Mouse (Mus musculus) cerebellum, adult 9-10 months (tissue): Measurements from ENCODE around the gene Map4k2.

ENCODE experiments used
- DNase-seq: peaks from one replicate; pipeline ENCODE4 v3.0.0; 2022

Gene Map4k2

DNA sequence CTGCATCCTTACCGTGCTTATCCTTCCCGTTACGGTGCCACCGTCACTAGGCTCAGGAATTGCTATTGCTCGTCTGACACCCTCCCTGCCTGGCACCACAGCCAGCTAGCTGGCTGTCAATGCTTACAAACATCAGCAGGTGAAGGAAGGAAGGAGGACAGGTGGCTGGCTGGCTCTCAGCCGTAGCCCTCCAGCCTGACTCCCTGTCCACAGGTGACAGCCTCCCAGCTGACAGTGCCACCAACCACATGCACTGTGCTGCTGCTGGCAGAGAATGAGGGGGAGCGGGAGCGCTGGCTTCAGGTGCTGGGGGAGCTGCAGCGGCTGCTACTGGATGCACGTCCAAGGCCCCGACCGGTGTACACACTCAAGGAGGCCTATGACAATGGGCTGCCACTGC, 22.8 kb upstream of the Map4k2 start:
- no peak for DNase-seq

DNA sequence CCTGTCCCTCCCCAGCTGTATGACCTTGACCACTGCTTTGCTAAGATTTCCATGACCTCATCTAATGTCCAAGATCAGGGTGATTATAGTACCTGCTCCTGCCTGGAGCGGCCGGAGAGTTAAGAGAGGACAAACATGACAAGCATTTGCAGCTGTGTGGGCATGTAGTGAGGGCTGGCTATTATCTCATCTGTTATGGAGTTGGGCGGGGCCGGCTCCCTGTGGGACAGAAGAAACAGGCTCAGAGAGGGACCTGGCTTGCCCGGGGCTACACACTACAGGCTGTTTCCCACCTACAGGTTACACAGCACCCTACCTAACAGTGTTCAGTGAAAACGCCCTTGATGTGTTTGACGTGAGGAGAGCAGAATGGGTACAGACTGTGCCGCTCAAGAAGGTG, 19.6 kb upstream of the Map4k2 start:
- DNase-seq = no peak

DNA sequence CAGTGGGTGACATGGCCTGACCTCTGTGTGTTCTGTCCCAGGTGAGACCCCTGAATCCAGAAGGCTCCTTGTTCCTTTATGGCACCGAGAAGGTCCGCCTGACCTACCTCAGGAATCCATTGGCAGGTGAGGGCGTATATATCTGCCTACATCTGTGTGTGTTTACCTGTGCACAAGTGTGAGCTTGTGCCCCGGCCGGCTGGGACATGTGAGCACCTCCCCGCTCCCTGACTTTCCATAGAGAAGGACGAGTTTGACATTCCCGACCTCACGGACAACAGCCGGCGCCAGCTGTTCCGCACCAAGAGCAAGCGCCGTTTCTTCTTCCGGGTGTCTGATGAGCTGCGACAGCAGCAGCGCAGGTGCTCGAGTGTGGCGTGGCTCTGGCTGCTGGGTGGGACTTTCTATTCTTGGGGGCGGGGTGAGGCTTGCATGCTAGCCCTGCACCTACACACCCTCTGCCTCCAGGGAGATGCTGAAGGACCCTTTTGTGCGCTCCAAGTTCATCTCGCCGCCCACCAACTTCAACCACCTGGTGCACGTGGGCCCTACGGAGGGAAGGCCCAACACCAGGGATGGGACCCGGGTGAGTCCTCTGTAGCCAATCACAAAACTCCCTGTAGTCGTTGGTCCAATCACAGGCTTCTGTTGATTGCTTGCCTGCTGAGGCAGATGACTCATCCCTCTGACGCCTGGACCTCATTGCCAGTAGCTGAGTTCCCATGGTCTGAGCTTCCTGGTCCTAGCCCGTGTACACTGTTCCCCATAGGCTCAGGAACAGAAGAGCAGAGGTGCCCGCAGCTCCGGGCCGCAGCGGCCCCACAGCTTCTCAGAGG, 18.9 kb upstream of the Map4k2 start:
- no peak for DNase-seq

DNA sequence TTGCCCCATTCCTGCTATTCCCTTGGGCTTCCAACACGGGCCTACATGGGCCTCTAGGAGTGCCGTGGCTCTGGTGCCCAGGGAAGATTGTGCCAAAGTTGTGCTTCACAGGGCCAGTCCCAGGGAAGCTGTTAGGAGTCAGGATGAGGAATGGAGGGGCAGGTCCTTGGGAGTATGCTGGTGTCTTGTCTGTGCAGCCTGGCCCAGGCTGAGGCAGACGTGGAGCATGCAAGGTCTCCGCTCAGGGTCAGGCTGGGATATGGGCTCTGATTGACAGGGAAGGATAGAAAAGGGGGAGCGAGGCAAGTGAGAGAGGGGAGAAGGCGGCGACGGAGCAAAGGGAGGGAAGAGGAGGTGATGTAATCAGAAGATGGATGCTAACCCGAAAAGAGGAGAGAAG, 16.2 kb upstream of the Map4k2 start:
- DNase-seq = no peak

DNA sequence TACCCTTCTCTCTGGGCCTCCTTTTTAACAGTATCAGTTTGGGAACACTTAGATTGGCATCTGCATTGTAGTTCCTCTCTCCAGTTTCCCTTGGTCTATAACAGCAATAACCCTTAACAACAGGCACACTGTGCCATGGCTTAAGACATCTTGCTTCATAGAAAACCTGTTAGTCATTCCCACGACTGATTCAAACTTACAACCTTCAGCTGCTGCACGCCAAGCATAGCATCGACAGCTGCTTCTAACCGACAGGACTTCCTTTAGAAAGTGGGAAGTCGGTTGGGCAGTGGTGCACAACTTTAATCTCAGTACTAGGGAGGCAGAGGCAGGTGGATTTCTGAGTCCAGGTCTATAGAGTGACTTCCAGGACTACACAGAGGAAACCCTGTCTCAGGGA, 9.8 kb upstream of the Map4k2 start:
- DNase-seq = no peak

DNA sequence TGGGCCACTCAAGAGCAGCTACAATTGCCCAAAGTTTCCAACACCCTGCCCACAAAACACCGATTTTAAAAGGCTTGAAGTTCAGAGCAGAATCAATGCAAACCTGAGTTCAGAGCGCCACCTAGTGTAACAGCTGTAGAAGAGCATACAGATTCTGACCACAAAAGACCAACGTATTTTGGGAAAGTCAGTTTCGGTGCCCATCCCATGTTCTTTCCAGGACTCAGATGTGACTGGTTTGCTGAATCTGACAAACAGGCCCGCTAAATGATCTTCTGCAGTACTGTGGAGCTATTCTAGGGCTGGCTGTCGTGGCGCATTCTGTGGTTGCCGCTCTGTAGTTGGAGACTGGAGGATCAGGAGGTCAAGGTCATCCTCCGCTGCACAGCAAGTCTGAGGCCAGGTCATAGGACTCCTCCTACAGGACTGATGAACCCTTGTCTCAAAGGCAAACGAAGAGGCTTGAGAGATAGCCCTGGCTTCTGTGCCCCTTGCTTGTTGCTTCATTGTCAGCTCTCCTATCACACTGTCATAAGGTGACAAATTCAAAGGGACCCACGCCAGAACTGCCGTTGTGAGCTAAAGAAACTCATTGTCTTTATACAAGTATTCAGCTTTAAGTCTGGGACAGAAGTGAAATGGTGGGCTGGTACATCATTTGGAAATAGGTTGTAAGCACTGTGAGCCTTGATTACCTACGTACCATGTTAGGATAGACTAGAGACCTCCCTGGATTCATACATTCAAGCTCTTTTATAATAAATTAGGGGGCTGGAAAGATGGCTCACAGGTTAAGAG, 9.0 kb upstream of the Map4k2 start:
- DNase-seq = peak; percentile 72

DNA sequence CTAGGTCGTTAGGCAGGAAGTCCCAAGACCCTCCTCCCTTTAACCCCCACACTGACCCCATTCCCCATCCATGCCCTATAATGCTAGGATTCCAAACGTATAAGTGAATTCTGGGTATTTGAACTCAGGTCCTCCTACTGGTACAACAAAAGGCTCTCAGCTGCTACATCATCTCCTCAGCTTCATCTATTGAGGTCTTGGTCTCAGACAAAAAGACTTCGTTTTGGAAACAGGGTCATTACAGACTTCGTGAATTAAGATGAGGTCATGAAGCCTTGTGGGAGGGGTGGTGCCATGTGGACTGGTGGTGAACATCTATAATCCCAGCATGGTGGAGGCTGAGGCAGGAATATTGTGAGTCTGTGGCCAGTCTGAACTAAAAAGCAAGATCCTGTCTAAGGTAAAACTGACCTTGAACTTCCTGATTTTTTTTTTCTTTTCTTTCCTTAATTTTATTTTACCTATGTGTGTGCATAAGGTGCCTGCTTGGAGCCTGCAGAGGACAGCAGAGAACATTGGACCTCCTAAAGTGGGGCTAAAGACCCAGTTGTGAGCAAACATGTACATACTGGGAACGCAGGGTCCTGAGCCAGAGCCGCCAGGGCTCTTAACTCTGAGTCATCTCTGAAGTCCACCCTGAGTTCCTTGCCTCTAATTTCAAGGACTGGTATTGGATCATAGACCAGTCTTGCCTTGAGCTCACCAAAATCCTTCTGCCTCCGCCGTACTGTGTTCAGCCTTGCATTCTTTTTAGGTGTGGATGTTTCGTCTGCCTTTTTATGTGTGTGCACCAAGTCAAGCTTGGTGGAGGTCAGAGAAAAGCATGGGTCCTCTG, 7.0 kb upstream of the Map4k2 start:
- DNase-seq = peak; percentile 57

DNA sequence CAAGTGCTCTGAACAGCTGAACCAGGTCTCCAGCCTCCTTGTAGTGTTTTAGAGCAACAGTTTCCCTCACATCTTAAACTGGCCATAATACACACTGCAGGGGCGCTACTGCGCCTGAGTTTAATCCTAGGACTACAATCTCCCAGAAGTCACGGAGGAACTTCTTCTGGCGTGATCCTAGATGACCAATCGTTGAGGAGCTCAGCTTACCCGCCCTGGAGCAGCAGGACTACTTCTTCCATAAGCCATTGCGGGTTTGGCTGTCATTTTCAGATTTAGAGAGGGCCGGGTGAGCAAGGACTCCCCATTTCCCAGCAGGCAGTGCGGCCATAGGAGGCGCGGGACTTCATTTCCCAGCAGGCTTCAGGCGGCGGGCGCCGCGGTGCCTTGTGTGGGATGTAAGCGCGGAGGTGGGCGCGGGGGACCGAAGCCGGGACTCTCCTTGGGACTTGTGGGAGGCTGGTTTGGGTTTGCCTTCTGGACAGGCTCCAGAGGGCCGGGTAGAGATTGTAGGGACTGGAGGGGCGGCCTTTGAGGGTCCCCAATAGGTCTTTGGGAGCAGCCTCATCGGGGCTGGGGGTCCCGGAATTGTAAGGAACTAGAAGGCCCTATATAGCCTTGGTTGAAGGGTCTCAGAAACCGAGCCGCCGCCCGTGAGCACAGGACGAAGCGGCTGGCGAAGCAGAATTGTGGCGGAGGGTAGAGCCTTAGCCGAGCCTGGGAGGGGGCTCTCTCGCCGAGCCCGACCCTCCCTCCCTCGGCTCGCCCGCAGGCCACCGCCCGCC, 6.1 kb upstream of the Map4k2 start, which contains the start of gene Men1:
TSS of gene Men1 (plus strand) at position 307 of the 785 bp plus-strand sequence.
- peak; percentile 96 for DNase-seq

DNA sequence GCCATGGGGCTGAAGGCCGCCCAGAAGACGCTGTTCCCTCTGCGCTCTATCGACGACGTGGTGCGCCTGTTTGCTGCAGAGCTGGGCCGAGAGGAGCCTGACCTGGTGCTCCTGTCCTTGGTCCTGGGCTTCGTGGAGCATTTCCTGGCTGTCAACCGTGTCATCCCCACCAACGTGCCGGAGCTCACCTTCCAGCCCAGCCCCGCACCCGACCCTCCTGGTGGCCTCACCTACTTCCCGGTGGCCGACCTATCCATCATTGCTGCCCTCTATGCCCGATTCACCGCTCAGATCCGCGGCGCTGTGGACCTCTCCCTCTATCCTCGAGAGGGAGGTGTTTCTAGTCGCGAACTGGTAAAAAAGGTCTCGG, 5.5 kb upstream of the Map4k2 start:
- peak; percentile 54 for DNase-seq

DNA sequence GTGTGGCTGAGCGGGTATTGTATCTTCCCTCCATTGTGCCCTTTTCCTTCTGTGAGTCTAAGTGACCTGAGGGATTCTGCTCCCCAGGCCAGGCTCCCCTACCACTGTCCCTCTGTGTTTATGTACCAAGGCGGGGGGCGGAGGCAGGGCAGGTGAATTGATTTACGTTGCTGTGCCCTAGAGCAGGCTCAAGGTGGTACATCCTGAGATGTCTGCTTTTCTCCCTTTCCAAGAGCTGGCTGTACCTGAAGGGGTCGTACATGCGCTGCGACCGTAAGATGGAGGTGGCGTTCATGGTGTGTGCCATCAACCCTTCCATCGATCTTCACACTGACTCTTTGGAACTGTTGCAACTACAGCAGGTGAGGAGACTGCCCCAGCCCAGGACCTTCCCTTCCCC, 4.0 kb upstream of the Map4k2 start:
- peak; percentile 55 for DNase-seq

DNA sequence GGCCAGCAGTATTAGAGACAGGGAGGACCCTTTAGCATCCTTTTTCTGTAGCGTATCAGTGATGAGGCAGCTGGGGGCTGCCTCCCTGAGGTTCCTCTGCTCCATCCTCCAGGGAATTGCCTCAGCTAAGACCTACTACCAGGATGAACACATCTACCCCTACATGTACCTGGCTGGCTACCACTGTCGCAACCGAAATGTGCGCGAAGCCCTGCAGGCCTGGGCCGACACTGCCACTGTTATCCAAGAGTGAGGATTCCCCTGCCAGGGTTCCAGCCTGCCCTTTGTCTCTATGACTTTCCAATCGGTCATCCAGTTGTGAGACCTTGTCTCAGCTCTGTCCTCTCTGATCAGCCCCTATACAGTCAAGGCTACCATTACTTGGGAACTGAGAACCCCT, 2.8 kb upstream of the Map4k2 start:
- DNase-seq = no peak

DNA sequence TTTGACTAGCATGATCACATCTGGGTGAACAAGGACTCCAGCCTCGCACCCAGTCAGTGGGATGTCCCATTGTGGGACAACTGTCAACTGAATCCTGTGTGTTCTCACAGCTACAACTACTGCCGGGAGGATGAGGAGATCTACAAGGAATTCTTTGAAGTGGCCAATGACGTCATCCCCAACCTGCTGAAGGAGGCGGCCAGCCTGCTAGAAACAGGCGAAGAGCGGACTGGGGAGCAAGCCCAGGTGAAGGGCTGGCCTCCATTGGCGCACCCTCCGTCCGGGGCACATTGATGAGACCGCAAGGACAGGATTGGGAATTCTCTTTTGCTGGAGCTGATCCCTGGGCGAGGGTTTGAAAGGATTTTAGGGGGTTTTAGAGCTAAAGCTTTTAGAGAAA, 2.2 kb upstream of the Map4k2 start:
- DNase-seq = no peak

DNA sequence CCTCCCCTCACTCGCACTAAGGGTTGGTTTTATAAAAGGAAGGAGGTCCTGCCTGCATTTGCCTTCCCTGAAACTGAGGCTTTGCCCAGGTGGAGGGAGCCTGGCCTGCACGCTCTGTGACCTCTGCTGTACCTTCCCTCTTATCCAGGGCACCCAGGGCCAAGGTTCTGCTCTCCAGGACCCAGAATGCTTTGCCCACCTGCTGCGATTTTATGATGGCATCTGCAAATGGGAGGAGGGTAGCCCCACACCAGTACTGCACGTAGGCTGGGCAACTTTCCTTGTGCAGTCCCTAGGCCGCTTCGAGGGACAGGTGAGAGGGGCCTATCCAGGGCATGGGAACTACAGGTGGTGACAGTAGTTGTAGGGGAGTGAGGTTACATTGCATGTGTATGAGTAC, 1.7 kb upstream of the Map4k2 start:
- DNase-seq = no peak

DNA sequence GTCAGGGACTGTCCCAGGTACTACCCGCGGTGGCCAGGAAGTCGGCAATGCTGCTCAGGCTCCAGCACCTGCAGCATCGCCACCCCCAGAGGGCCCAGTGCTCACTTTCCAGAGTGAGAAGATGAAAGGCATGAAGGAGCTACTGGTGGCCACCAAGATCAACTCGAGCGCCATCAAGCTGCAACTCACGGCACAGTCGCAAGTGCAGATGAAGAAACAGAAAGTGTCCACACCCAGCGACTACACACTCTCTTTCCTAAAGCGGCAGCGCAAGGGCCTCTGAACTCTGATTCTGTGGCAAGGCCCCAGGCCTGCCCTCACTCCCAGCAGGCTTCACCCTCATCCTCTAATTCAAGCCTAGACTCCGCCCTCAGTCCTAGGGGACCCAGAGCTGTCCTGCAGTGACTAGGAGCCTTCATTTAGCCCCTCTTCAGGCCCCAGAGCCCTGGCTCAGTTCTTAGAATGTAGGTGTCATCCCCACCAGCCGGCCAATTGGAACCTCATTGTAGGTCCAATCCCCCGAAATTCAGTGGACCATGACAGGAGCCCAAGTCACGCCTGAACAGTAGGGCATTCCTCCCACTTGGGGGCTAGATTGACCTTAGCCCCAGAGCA, 938 bp upstream of the Map4k2 start:
- DNase-seq = peak; percentile 54

DNA sequence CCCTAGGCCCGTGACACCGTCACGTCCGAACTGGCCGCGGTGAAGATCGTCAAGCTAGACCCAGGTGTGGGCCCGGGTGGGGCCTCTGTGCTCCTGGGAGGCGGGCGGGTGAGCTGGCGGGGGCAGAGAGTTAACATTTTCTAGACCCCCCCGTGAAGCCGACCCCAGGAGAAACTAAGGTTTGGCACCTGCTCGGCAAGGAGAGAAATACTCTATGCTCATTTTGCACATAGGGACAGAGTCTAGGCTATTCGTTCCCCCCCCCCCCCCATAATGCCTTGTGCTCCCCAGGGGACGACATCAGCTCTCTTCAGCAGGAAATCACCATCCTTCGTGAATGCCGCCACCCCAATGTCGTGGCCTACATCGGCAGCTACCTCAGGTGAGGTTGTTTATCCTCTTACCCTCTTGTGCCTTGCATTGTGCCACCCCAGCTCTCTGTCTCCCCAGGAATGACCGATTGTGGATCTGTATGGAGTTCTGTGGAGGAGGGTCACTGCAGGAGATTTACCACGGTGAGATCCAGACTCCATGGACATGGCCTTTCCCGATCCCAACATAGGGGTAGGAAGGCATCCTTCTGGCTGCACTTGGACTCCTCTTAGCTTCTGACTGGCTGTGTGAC, 630 bp downstream of the Map4k2 start:
- peak; percentile 67 for DNase-seq

DNA sequence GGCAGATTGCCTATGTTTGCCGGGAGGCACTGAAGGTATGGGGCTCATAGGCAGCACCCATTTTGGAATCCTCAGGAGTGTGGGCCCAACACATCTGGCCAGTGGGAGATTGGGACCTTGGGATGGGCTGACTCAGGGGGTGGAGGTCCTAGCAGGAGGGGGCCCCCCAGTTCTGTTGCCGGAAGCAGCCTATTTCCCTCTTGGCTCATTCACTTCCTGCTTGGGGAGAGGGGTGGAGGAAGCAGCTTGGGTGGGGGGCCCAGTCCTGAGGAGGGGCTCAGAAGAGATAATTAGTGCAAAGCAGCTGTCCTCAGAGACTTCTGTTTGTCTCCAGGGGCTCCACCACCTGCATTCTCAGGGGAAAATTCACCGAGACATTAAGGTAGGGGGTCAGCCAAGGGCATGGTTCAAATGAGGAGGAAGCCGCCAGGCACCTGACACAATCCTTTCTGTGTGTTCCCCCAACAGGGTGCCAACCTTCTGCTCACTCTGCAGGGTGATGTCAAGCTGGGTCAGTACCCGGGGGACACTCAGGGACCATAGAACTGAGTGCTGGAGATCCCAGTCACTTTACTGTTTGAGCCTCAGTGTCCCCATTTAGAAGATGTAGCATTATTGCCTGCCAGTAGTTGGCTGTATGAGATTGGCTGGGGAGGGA, 1.5 kb downstream of the Map4k2 start:
- peak; percentile 57 for DNase-seq

DNA sequence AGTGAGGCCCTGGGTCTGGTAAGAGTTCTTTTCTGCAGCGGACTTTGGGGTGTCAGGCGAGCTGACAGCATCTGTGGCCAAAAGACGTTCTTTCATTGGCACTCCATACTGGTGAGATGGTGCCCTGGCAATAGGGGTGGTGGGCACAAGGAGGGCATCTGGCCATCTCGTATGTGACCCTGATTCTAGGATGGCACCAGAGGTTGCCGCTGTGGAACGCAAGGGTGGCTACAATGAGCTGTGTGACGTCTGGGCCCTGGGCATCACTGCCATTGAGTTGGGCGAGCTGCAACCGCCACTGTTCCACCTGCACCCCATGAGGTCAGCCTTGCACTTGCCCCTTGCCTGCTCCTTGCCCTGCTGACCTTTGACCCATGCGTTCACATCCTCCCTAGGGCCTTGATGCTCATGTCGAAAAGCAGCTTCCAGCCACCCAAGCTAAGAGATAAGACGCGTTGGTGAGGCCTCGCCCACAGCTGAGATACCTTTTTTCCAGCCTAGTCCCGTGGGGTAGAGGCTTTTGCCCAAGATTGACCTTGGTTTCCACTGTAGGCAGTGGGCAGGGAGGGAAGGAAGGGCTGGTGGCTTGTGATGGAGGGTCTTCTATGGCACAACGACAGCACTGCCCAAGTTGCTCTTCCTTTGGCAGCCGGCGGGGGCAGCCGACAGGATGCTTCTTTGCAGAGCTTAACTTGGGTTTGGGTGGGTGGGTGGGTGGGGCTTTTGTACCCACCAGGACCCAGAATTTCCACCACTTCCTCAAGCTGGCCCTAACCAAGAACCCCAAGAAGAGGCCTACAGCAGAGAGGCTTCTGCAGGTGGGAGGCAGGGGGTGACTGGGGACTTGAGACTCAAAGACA, 2.4 kb downstream of the Map4k2 start:
- peak; percentile 52 for DNase-seq

DNA sequence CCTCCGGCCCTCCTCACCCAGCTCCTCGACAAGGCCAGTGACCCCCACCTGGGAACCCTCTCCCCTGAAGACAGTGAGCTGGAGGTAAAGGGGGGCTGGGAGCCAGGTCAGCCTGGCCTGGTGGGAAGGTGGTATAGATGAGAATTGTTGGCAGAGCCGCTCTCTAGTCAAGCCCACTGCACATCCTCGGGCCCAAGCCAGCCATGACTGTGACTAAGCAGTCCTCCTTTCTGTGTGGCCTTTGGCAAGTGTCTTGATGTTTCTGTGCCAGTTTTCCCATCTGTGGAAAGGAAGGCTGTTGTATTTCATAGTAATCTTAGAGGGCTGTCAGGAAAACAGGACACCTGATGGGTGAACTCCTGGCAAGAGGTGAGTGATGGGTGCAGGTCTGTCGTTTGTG, 3.1 kb downstream of the Map4k2 start:
- peak; percentile 71 for DNase-seq

DNA sequence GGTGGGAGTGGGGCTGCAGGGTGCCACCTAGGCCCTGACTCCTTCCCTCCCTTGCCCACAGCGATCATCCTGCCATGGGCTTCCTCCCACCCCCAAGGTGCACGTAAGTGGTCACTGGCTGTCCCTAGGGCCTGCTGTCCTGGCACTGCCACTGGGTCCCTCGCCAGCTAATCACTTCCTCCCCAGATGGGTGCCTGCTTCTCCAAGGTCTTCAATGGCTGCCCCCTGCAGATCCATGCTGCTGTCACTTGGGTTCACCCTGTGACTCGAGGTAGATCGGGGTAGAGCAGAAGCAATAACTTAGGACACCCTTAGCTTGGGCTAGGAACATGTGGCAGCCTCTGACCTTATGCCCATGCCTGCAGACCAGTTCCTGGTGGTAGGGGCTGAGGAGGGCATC, 5.1 kb downstream of the Map4k2 start:
- peak; percentile 31 for DNase-seq

DNA sequence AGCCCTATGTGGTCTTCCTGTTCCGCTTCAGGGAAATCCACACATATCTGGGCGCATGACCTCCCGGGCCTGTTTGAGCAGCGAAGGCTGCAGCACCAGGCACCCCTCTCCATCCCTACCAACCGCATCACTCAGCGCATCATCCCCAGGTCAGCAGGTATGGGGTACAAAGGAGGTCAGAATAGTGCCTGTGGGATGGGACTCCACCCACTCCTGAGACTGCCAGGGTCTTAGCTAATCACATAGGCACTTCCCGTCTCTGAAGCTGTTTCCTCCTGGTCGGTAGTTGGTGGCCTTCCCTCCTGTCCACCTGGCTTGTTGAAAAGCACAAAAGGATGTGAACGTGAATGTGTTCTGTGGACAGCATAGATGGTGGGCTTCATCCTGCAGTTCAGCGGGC, 5.7 kb downstream of the Map4k2 start:
- no peak for DNase-seq
